Mouse (Mus musculus) lung, adult 2 months (tissue): ENCODE measurements around the gene Xrcc4.

Experiments used
- CTCF ChIP-seq: fragments of 200-500 bp; IDR thresholded peaks from 2 replicates; pipeline ENCODE4 v1.5.1; 2011; ENCODE audit warnings: mild to moderate bottlenecking, low read length, control low read depth; ENCODE audit not compliant: insufficient read depth
- POLR2A ChIP-seq: fragments of 200-500 bp; IDR thresholded peaks from 2 replicates; pipeline ENCODE4 v1.6.1; 2011; ENCODE audit warnings: low read depth, mild to moderate bottlenecking, control low read depth, low read length, borderline replicate concordance; ENCODE audit errors: extremely low read depth

GRCm38 (mm10) chr13:90088962-90089824 lies at the start of gene Xrcc4, which contains the start of gene Tmem167:
- TF ChIP-seq CTCF (no peak), POLR2A (peak; percentile 58; the same call in 1 of the 2 replicates)
